Mouse (Mus musculus) left cerebral cortex, postnatal 36 days (tissue): ENCODE results near the gene Zfp324. TPM values are rescaled to one million over a fixed set of nuclear protein-coding genes. Genes with fewer than 3 reads are reported as not detected.
A peak's percentile ranks its signal among the peaks of the same experiment; 100 is the strongest.
"Not testable (repeated sequence)": the region's sequence is repeated elsewhere in the genome, so short reads cannot be mapped to it uniquely, and the experiment has no call there.

Experiments
- DNase-seq, 2 experiments: peaks; one replicate each; pipeline ENCODE4 v3.0.0; 2021 to 2022; ENCODE audit warnings: low spot score in 2 of 2, mixed read lengths in 1 of 2
- intact Hi-C: fragments of 180-260 bp; cut with DNase I; formaldehyde crosslinking; loops from one replicate; pipeline ENCODE4 v1.15.1; 2025
- total RNA-seq, 2 experiments: library from RNA; stranded (reverse); gene quantifications; 2 replicates each; pipeline ENCODE4 v1.2.3; 2021

Zfp324 gene
- 10 to 100 TPM in 1 of 2 experiments, 1 to 10 TPM in 1; 9.4 to 11.7 TPM for total RNA-seq

DNA sequence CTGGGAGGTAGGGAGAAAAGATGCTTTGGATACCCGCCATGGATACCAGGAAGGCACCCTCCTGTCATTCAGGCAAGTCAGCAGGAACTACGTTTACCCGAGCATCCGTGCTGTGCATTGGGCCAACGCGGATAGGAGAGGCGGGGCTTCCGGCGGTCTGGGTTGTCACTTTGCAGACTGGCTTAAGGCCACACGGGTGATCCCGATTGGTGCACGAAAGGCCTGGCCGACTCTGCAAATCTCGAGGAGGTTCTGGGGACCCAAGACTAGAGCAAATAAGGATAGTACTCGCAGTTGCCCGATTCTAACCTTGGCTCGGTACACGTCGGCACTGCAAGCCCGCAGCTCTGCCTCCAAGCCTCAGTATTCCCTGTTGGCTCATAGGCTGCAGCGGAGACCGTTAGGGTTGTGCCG lies at the start of gene Zfp324:
Gene Zfp324, plus strand, starts transcription at position 161 of the 414 bp plus-strand sequence.
- DNase-seq: peak; percentile 89 to 91
- intact Hi-C loops: no loop called here

DNA sequence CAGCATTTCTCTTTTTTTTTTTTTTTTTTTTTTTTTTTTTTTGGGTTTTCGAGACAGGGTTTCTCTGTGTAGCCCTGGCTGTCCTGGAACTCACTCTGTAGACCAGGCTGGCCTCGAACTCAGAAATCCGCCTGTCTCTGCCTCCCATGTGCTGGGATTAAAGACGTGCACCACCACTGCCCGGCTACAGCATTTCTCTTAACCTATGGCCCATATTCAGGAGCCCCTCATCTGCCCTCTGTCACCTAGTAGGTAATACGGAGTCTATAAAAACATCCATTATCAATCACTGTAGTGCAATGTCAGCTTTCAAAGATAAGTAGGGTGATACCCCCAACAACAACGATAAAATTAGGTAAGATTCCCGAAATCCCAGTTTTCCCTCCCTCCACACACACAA lies 45.1 kb upstream of the Zfp324 start:
- intact Hi-C loops: loop anchor here (5.0 kb wide), 2 partner anchors 42 to 112 kb away; partner anchors contain the start of gene Chmp2a
- not testable (repeated sequence) for DNase-seq

DNA sequence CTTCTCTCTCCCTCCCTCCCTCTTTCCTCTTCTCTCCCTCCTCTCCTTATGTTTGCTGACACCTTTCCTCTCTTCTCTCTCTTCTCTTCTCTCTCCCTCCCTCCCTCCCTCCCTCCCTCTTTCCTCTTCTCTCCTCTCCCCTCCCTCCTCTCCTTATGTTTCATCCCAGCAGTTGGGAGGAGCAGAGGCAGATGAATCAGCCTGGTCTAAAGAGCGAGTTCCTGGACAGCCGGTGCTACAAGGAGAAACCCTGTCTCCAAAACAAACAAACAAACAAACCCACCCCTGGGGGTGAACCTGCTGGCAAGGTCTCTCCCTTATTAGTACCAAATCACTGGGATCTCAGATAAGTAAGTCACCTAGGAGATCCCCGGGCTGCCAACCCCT lies 44.3 kb upstream of the Zfp324 start:
- intact Hi-C loops: loop anchor here (5.0 kb wide), 2 partner anchors 41 to 111 kb away; partner anchors contain the start of gene Chmp2a
- DNase-seq: no peak

DNA sequence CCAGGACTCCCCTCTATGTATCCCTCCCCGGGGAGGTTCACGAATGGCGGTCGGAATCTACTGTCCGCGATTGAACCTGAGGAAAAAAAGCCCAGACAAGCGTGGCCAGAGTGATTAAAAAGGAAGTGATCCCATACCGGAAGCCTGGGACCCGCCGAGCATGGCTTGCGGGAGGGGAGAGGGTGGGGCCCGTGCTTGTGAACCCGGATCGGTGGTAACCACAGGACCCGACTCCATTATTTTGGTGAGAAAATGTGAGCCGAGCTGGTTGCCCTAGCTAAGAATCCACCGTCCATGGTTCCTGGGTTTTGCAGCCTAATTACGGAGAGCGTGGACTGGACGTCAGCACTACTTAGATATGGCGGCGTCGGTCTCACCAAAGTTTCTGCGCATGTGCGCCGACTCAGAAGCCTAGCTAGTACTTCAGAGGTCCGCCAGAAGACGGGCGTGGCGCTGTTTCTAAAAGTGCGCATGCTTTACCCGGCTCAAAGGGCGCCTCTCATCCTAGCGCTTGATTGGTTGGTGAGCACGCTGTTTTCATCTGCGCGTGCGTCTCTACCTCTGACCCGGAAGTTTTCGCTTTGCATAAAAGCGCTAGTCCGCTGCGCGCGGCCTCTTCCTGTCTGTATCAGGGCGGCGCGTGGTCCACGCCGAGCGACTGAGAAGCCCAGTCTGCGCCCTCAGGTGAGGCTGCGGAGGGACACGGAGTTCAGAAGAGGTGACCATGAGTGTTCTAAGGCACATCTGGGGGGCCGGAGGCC lies 43.8 kb upstream of the Zfp324 start, which contains the start of gene Rps5:
Gene Rps5, plus strand, starts transcription at position 586 of the 761 bp plus-strand sequence.
- intact Hi-C loops: loop anchor here (2.0 to 5.0 kb wide), 3 partner anchors 27 to 110 kb away; partner anchors contain the start of gene Chmp2a
- DNase-seq: peak; percentile 98 to 99

DNA sequence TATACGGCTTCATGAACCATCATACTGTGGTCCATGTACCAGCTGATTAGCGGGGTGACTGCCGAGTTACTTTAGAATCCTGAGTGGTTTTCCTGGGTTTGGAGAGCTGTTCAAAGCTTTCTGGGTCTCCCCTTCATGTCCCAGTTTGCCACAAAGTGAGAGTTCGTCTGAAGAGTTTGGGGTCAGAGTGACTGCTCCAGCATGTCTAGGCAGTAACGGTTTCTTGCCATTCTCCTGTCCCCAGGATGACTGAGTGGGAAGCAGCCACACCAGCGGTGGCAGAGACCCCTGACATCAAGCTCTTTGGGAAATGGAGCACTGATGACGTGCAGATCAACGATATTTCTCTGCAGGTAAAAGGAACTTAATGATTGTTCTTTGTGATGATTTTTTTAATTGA lies 42.9 kb upstream of the Zfp324 start:
- intact Hi-C loops: loop anchor here (2.0 to 5.0 kb wide), 3 partner anchors 26 to 110 kb away; partner anchors contain the start of gene Chmp2a
- DNase-seq: no peak

DNA sequence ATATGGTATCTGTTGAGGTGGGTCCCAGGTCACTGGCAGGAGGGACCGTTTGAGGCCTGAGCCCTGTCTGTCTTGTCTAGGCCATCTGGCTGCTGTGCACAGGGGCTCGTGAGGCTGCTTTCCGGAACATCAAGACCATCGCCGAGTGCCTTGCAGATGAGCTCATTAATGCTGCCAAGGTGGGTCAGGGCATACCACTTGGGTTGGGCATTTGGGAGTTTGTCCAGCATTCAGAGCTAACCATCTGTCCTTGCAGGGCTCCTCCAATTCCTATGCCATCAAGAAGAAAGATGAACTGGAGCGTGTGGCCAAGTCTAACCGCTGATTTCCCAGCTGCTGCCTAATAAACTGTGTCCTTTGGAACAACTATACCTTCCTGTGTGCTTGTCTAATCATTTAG lies 39.3 kb upstream of the Zfp324 start:
- DNase-seq: no peak
- intact Hi-C loops: no loop called here

DNA sequence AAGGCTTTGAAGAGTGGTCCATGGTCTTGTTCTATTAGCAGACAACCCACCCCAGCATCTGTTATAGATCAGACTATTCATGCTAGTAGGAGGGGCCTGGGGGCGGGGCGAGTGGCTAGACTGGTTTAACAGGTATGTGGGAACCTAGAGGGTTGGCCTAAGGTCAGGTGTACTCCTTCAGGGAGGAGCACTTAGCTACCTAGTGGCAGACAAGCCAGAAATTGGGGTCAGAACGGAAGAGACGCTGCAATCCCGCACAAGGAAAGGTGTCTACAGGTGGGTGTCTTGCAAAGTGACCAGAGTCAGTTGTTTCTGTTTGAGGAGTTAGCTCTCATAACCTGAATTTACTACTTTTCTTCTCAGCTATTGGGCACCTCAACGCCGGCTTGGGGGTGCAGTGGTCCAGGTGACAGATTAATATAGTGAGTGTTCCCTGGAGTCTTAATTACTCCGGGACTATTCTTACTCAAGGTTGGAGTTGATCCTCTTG lies 38.4 kb upstream of the Zfp324 start, which contains the start of gene Rnf225:
Gene Rnf225, plus strand, starts transcription at position 226 of the 490 bp plus-strand sequence.
- intact Hi-C loops: no loop called here
- no peak for DNase-seq

DNA sequence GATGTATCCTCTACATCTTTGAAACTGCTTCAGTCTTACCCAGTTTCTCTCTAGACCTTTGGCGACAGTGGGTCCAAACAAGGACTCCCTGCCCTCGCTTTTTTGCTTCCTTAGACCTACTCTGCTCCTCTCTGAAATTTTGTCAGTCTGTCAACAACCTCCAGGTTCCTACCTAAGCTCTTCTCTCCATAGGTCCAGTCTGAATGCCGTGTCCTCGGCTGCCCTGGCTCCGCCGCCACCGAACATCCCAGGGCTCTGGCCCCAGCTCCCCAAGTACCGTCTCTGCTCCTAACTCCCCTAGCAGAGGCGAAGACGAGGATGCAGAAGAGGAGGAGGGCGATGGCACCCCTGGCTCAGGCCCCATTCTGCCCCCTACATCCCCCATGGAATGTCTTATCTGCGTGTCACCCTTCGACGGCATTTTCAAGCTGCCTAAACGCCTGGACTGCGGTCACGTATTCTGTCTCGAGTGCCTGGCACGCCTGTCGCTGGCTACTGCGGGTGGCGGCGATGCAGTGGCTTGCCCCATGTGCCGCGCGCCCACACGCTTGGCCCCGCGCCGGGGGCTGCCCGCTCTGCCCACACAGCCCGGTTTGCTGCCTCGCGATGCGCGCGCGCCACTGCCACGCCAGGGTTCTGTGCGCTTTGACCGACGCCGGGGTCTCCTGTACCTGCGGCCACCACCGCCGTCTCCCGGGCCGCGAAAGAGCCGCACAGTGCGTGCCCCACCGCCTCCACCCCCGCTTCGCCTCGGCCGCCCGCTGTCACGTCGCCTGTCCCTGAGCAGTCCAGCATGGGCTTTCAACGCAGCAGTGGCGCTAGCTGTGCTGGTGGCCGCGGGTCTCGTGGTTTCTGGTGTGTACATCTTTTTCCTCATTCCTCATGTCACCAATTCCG lies 37.7 kb upstream of the Zfp324 start:
- intact Hi-C loops: no loop called here
- peak; percentile 49 to 61 for DNase-seq

DNA sequence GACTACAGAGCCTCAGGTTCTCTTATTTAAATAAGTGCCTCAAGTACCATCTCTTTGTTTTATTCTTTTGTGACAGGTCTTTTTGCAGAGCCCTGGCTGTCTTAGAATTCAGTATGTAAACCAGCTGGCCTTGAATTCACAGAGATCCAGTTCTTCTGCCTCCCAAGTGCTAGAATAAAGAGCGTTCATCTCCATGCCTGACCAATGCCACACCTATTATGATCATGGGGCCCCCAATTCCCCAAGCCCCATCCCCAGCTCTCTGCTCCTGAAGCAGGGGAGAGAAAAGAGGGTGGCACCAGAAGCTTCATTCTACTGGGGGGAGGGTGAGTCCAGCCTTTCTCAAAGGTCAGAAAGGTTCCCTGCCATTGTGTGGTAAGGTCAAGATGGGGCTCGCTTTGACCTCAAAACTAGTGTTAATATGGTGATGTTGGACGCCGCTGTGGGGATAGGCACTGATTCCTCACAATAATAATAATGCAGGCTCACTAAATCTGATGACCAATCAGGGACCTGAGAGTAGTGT lies 32.0 kb upstream of the Zfp324 start:
- intact Hi-C loops: no loop called here
- DNase-seq: no peak

DNA sequence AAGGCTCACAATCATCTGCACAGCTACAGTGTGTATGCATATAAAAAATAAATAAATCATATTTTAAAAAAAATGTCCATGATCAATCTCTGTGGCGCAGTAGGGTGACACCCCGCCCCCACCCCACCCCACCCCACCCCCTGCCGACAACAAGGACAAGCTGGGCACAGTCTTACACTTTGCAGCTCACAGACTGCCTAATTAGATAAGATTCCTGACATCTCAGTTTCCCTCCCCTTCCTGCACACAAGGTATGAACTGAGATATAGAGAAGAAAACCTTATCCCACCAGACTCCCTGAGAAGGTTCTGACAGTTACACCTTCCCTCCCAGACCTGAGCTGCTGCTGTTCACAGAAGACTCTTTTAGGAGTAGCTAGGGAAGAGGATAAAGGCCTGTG lies 30.8 kb upstream of the Zfp324 start:
- intact Hi-C loops: no loop called here
- DNase-seq: no peak

DNA sequence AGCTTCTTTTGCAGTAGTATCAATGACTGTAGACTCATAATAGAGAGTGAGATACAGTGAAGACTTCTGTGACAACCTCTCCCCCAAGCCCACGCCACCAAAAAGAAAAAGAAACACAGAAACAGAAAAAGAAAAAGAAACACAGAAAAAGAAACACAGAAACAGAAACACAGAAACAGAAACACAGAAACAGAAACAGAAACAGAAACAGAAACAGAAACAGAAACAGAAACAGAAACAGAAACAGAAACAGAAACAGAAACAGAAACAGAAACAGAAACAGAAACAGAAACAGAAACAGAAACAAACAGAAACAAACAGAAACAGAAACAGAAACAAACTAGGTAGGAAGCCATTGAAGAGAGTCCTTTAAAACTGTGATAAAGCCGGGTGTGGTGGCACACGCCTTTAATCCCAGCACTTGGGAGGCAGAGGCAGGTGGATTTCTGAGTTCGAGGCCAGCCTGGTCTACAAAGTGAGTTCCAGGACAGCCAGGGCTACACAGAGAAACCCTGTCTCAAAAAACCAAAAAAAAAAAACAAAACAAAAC lies 28.3 kb upstream of the Zfp324 start:
- DNase-seq, intact Hi-C loops: not testable (repeated sequence)

DNA sequence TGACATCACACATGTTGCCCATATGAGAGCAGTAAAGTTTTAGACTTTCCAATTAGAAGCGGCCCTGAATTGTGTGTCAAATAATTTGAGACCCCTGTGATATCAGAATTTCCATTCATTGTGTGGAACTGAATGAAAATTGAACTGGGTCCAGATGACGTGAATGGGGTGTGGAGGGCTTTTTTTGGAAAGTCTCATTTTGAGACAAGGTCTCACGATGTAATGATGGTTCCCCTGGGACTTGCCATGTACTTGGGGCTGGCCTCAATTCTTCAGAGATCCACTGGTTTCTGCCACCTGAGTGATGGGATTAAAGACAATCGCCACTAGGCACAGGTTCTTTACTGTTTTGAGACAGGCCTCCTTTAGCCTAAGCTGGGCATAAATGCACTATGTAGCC lies 25.0 kb upstream of the Zfp324 start:
- intact Hi-C loops: no loop called here
- DNase-seq: no peak

DNA sequence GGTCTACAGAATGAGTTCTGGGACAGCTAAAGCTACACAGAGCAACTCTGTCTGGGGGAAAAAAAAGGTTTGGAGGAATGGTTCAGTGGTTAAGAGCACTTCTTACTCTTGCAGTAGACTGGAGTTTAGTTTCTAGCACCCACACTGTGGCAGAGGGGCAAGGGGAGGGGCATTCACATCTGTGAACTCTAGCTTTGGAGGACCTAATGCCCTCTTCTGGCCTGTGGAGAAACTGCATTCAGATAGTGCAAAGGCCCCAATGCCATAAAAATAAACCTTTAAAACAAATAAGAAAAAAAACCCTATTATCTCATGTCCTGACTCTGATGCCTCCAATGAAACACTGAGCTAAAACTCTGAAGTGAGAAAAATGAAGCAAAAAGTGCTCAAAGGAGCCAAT lies 22.1 kb upstream of the Zfp324 start:
- DNase-seq: no peak
- intact Hi-C loops: no loop called here

DNA sequence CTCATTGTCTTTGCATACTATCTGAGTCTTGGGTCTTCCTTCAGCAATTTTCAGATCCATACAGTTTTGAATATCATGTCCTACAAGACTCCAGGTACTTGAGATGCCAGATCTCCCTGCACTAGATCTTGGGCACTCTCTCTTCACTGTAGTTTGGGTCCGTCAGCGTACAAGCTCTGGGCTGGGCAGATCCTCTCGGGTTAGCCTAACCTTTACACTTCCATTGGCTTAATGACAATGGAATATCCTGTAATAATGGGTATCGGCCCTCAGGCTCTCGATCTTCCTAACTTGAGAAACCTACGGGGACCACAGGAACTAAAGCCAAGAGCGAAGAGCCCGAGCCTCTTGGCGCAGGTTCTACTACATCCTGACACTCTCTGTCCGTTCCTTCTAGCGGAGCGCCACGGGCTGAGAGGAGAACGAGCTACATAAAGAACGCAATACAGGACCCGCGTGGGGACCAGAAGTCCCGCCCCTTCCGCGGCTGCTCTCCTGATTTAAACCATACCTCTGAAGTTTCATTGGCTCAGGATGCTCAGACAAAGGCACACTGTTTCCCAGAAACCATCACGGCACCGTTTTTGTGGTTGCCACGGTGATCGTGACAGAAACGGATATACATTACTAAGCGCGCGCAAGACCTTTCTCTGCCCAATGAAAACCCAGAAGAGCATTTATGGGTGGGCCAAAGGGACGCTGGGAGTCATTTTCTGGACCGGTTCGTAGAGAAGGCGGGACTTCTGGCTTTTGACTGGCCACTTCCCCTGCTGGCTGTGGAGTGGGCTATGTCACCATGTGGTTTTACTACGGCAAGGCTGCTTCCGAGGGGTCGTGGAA lies 16.4 kb upstream of the Zfp324 start:
- intact Hi-C loops: loop anchor here (2.0 kb wide), 1 partner anchor 26 kb away; the partner anchor contains the start of gene Rps5
- DNase-seq: peak; percentile 94 to 97

DNA sequence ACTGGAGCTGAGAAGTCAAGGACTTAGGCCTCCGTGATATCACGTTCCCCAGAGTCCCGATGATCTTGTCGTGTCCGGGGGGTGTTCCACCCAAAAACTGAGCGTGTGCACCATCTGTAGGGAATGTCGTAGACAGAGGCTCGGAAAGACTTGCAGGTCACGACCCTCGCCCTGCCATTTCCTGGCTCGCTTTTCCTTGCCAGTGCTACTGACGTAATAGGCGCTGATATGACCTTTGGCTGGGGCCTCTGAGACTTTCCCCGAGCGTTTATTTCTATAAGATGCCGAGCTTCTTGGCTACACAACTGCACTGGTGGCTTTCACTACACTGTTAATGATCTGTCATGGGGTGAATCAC lies 15.8 kb upstream of the Zfp324 start:
- intact Hi-C loops: loop anchor here (2.0 kb wide), 1 partner anchor 27 kb away; the partner anchor contains the start of gene Rps5
- no peak for DNase-seq

DNA sequence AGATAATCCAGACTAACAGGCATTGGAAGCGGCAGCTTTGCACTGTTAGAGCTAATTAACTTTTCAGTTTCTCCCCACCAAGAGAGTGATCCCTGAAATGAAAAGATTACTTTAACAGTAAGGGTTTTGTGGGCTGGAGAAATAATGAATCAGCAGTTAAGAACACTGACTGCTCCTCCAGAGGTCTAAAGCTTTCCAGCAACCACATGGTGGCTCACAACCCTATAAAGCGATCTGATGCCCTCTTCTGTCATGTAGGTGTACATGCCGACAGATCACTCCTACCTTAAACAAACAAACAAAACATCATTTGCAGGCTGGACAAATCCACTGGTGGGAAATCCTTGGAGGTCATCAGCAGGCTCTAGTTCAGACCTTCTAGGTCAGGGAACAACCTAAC lies 10.7 kb upstream of the Zfp324 start:
- intact Hi-C loops: no loop called here
- no peak for DNase-seq

DNA sequence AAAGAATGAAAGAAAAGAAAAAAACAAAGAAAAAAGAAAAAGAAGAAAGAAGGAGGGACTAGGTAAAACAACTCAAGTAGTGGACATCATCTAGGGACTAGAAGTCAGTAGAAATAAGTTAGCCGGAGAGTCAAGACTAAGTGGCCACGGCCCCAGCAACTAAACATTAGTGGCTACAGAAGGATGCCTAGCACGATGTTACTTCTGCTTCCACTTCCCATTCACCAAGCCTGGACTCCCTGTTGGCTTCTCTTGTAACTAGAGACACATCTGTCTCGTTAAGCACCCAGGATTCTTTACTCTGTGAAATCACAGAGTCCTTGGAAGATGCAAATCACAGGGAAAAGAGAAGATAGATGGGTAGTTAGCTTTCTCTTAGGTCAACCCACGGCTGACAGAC lies 8.1 kb upstream of the Zfp324 start:
- intact Hi-C loops: no loop called here
- no peak for DNase-seq

DNA sequence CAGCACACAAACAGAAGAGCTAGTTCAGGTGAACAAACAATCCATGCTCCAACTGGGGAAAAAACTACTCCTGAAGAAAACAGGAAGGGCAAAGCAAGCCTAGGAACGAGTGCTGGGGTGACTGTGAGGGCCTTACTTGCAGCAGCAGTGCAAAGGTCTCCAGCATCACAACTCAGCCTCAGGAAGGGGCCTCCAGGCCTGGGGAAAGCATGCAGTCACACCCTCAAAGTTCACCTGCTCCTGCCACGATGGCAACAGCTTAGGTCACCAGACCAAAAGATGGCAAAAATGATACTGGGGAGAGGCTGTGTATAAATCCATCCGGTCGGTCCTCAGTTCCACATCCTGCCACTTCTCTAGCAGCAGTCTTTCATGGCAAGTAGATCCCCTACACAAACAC lies 6.7 kb upstream of the Zfp324 start:
- DNase-seq: no peak
- intact Hi-C loops: no loop called here

DNA sequence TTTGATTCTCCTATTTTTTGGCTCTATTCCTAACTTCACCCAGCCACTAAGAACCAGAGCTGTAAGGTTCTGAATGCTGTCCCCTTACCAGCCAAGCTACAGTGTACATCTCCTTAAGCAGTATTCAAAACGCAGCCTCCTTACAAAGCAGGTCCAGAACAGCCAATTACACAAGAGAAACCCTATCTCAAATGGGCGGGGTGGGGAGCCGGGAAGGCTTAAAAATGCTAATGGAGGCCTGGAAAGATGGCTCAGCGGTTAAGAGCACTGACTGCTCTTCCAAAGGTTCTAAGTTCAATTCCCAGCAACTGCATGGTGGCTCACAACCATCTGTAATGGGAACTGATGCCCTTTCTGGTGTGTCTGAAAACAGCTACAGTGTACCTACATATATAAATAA lies 5.9 kb upstream of the Zfp324 start:
- intact Hi-C loops: loop anchor here (5.0 kb wide), 1 partner anchor 37 kb away; the partner anchor contains the start of gene Rps5
- no peak for DNase-seq
